Mouse (Mus musculus) hindbrain, embryonic 11.5 days (tissue): ENCODE data around the gene Mlc1. TPM values are rescaled to one million over a fixed set of nuclear protein-coding genes. Genes with fewer than 3 reads are reported as not detected.

Experiments
- ATAC-seq: fragments of 200-750 bp; cut with Nextera tagmentation; 2 replicates; pipeline ENCODE4 v1.8.0; 2017; ENCODE audit warnings: mild to moderate bottlenecking, moderate TSS enrichment, moderate library complexity; ENCODE audit not compliant: low FRiP score
- DNase-seq: peaks from one replicate; pipeline ENCODE4 v3.0.0-alpha.2; 2015; ENCODE audit warnings: low spot score
- H3K27ac ChIP-seq: fragments of 300-500 bp; sonication (generic); 2 replicates; pipeline ENCODE4 v1.5.1; 2014; ENCODE audit warnings: mild to moderate bottlenecking, low read depth, low read length
- H3K27me3 ChIP-seq: fragments of 300-500 bp; sonication (generic); 2 replicates; pipeline ENCODE4 v1.6.1; 2014; ENCODE audit warnings: mild to moderate bottlenecking, low read length, moderate library complexity, mixed read lengths; ENCODE audit not compliant: control insufficient read depth, insufficient read depth
- H3K36me3 ChIP-seq: fragments of 300-500 bp; sonication (generic); 2 replicates; pipeline ENCODE4 v1.6.1; 2014; ENCODE audit warnings: mild to moderate bottlenecking, low read length, moderate library complexity, mixed read lengths; ENCODE audit not compliant: control insufficient read depth, insufficient read depth
- H3K4me1 ChIP-seq: fragments of 300-500 bp; sonication (generic); replicated peaks from 2 replicates; pipeline ENCODE4 v1.6.1; 2014; ENCODE audit warnings: low read length, mixed read lengths; ENCODE audit not compliant: control insufficient read depth, insufficient read depth
- H3K4me2 ChIP-seq: fragments of 300-500 bp; sonication (generic); replicated peaks from 2 replicates; pipeline ENCODE4 v1.6.1; 2014; ENCODE audit warnings: mild to moderate bottlenecking, low read depth, low read length
- H3K4me3 ChIP-seq: fragments of 300-500 bp; sonication (generic); 2 replicates; pipeline ENCODE4 v1.5.1; 2014; ENCODE audit warnings: low read depth, low read length
- H3K9ac ChIP-seq: fragments of 300-500 bp; sonication (generic); 2 replicates; pipeline ENCODE4 v1.6.1; 2014; ENCODE audit warnings: low read depth, low read length
- H3K9me3 ChIP-seq: fragments of 300-500 bp; sonication (generic); 2 replicates; pipeline ENCODE4 v1.6.1; 2016; ENCODE audit warnings: low read length; ENCODE audit not compliant: control insufficient read depth
- WGBS: fragments of 180-500 bp; shearing (Covaris S2); extraction: QIAGEN DNeasy Blood & Tissue Kit; methylation state at CpG from one replicate; pipeline ENCODE4 v1.1.7; 2014; 5-methylcytosine and 5-hydroxymethylcytosine counted together
- polyA plus RNA-seq: library from polyadenylated mRNA; unstranded; fragments of >200 nt; fragmentation: Nextera tagmentation; extraction: Ambion mirVana; gene quantifications from 2 replicates; pipeline ENCODE4 v1.2.1, GENCODE M21; 2014

Gene Mlc1
- polyA plus RNA-seq, result 3.7 and 4.1 TPM in 2 replicates

- H3K9ac ChIP-seq, result no peak within 1 kb of the TSS
- no peak within 1 kb of the TSS for H3K4me3 ChIP-seq
- H3K36me3 ChIP-seq, result no peaks in the 10 kb centered on the region
- peak; percentile 85 for ATAC-seq
- peak within 1 kb of the TSS; percentile 70 for H3K27ac ChIP-seq
- H3K9me3 ChIP-seq, result no peaks in the 10 kb centered on the region
- peak; percentile 60 for DNase-seq
- no peaks in the 10 kb centered on the region for H3K4me1 ChIP-seq
- 27% methylated on average over 10 of the region's 10 CpGs for WGBS
- 0 out of 2 replicates have a peak within 1 kb of the TSS, but pooled peaks have one; percentile 2 for H3K4me2 ChIP-seq
- no peaks in the 10 kb centered on the region for H3K27me3 ChIP-seq
These were observed at the start of gene Mlc1 for GRCm38 (mm10) chr15:88978281-88979137. Gene Mlc1, minus strand, starts transcription at chr15:88979007.

- H3K9me3 ChIP-seq, result no peaks in the 10 kb centered on the region
- H3K9ac ChIP-seq, result no peak overlapping the region
- DNase-seq (no peak), ATAC-seq (no peak)
- H3K36me3 ChIP-seq, result no peaks in the 10 kb centered on the region
- H3K4me3 ChIP-seq, result no peak overlapping the region
- H3K4me2 ChIP-seq, result no peak overlapping the region
- WGBS, result 87% methylated on average over 7 of the region's 7 CpGs
- no peaks in the 10 kb centered on the region for H3K27me3 ChIP-seq
- no peak overlapping the region for H3K27ac ChIP-seq
- H3K4me1 ChIP-seq, result no peaks in the 10 kb centered on the region
These were observed 41.7 kb upstream of the Mlc1 start for GRCm38 (mm10) chr15:89020492-89020891.

GRCm38 (mm10) chr15:89020085-89020484 is 41.3 kb upstream of the Mlc1 start:
- DNase-seq (no peak), ATAC-seq (no peak)
- WGBS, result 84% methylated on average over 7 of the region's 7 CpGs
- Histone ChIP-seq H3K4me3 (no peak overlapping the region), H3K9ac (no peak overlapping the region), H3K9me3 (no peaks in the 10 kb centered on the region), H3K4me1 (no peaks in the 10 kb centered on the region), H3K4me2 (no peak overlapping the region), H3K27me3 (no peaks in the 10 kb centered on the region), H3K36me3 (no peaks in the 10 kb centered on the region), H3K27ac (no peak overlapping the region)

GRCm38 (mm10) chr15:89016722-89017121 is 37.9 kb upstream of the Mlc1 start:
- Histone ChIP-seq H3K4me2 (no peak overlapping the region), H3K9me3 (no peaks in the 10 kb centered on the region), H3K36me3 (no peaks in the 10 kb centered on the region), H3K4me3 (no peak overlapping the region), H3K27ac (no peak overlapping the region), H3K4me1 (no peaks in the 10 kb centered on the region), H3K27me3 (no peaks in the 10 kb centered on the region), H3K9ac (no peak overlapping the region)
- ATAC-seq (no peak), DNase-seq (no peak)
- 84% methylated on average over 3 of the region's 3 CpGs for WGBS

GRCm38 (mm10) chr15:89007781-89008180 is 29.0 kb upstream of the Mlc1 start:
- 82% methylated on average over 5 of the region's 5 CpGs for WGBS
- Histone ChIP-seq H3K27ac (no peak overlapping the region), H3K4me1 (no peaks in the 10 kb centered on the region), H3K4me2 (no peak overlapping the region), H3K27me3 (no peaks in the 10 kb centered on the region), H3K4me3 (no peak overlapping the region), H3K36me3 (no peaks in the 10 kb centered on the region), H3K9ac (no peak overlapping the region), H3K9me3 (no peaks in the 10 kb centered on the region)
- DNase-seq, result no peak
- no peak for ATAC-seq

- Histone ChIP-seq H3K27me3 (no peaks in the 10 kb centered on the region), H3K4me3 (no peak overlapping the region), H3K4me2 (no peak overlapping the region), H3K27ac (no peak overlapping the region), H3K36me3 (no peaks in the 10 kb centered on the region), H3K9me3 (no peaks in the 10 kb centered on the region), H3K4me1 (no peaks in the 10 kb centered on the region), H3K9ac (no peak overlapping the region)
- ATAC-seq, result no peak
- 84% methylated on average over 7 of the region's 7 CpGs for WGBS
- no peak for DNase-seq
These were observed 28.2 kb upstream of the Mlc1 start for GRCm38 (mm10) chr15:89007002-89007401.

- H3K36me3 ChIP-seq, result no peaks in the 10 kb centered on the region
- no peak for ATAC-seq
- no peak overlapping the region for H3K27ac ChIP-seq
- no peak overlapping the region for H3K4me3 ChIP-seq
- no peaks in the 10 kb centered on the region for H3K27me3 ChIP-seq
- H3K4me2 ChIP-seq, result no peak overlapping the region
- H3K4me1 ChIP-seq, result no peaks in the 10 kb centered on the region
- H3K9me3 ChIP-seq, result no peaks in the 10 kb centered on the region
- 81% methylated on average over 3 of the region's 3 CpGs for WGBS
- DNase-seq, result no peak
- H3K9ac ChIP-seq, result no peak overlapping the region
These were observed 22.4 kb upstream of the Mlc1 start for GRCm38 (mm10) chr15:89001245-89001644.

- H3K4me2 ChIP-seq, result no peak overlapping the region
- no peaks in the 10 kb centered on the region for H3K9me3 ChIP-seq
- H3K9ac ChIP-seq, result no peak overlapping the region
- no peaks in the 10 kb centered on the region for H3K27me3 ChIP-seq
- DNase-seq (no peak), ATAC-seq (no peak)
- H3K36me3 ChIP-seq, result no peaks in the 10 kb centered on the region
- no peak overlapping the region for H3K4me3 ChIP-seq
- H3K4me1 ChIP-seq, result no peaks in the 10 kb centered on the region
- WGBS, result 69% methylated on average over 2 of the region's 2 CpGs
- no peak overlapping the region for H3K27ac ChIP-seq
These were observed 21.6 kb upstream of the Mlc1 start for GRCm38 (mm10) chr15:89000367-89000766.

GRCm38 (mm10) chr15:88999124-88999523 is 20.3 kb upstream of the Mlc1 start:
- Histone ChIP-seq H3K9ac (no peak overlapping the region), H3K36me3 (no peaks in the 10 kb centered on the region), H3K4me1 (no peaks in the 10 kb centered on the region), H3K27me3 (no peaks in the 10 kb centered on the region), H3K4me2 (no peak overlapping the region), H3K27ac (no peak overlapping the region), H3K4me3 (no peak overlapping the region), H3K9me3 (no peaks in the 10 kb centered on the region)
- ATAC-seq (no peak), DNase-seq (peak; percentile 19)
- 84% methylated on average over 2 of the region's 2 CpGs for WGBS
